Comparison of ENCODE assay signal across 28 mouse cellular contexts in the genomic region with DNA sequence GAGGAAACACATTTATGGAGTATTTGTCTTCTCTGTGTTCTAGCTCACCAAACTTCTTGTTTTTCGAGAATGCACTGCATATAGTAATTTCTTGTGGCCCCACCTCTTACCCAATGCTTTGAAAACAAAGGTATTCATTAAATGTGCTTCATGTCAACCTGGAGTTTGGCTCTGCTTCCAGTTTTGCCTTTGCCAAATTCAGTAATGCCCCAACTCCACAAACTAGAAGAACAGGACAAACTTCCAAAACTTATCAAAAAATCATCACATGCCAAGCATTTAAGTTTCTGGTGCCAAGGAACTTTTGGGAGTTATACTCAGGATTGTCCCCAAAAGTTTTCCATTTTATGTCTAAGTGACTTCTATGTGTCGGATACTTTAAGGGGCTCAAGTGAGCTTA. TPM values are rescaled to one million over a fixed set of nuclear protein-coding genes. Genes with fewer than 3 reads are reported as not detected.
"Had no signal": no experiment of that assay in that cellular context is flagged by ENCODE, and none has a peak within 500 bp of the region (broad histone marks: within the 10 kb centered on the region; RNA-seq: fewer than 3 reads in every experiment).

No protein-coding gene starts in this region.

- ATAC-seq: forebrain, embryonic 13.5 days; forebrain, embryonic 14.5 days; forebrain, embryonic 15.5 days; forebrain, embryonic 16.5 days; forebrain, postnatal 0 days had no signal

- DNase-seq: cerebellum, adult 2 months; cerebellum, adult 8-10 months; cerebellum, adult 9-10 months; cerebellum, adult 9-11 months; cerebellum, postnatal 10 days; cerebellum, postnatal 14 days; cerebellum, postnatal 25 days; cerebellum, postnatal 36 days; embryo, embryonic 11 days; forebrain, postnatal 0 days; gastrocnemius, adult 2 months; gastrocnemius, postnatal 10 days; gastrocnemius, postnatal 14 days; gastrocnemius, postnatal 25 days; gastrocnemius, postnatal 36 days; heart, adult 18-20 months; heart, adult 2 months had no signal

- H3K9me3 ChIP-seq: embryonic facial prominence, embryonic 10.5 days; embryonic facial prominence, embryonic 12.5 days; embryonic facial prominence, embryonic 13.5 days; embryonic facial prominence, embryonic 15.5 days; forebrain, embryonic 10.5 days; forebrain, embryonic 12.5 days; forebrain, embryonic 13.5 days; forebrain, embryonic 15.5 days had no signal

- H3K27ac ChIP-seq: embryonic facial prominence, embryonic 10.5 days; embryonic facial prominence, embryonic 12.5 days; embryonic facial prominence, embryonic 13.5 days; embryonic facial prominence, embryonic 15.5 days; forebrain, embryonic 10.5 days; forebrain, embryonic 12.5 days; forebrain, embryonic 13.5 days; forebrain, embryonic 15.5 days; gastrocnemius, adult 2 months; heart, adult 2 months had no signal

- H3K27me3 ChIP-seq: embryonic facial prominence, embryonic 12.5 days; embryonic facial prominence, embryonic 13.5 days; embryonic facial prominence, embryonic 15.5 days; forebrain, embryonic 12.5 days; forebrain, embryonic 13.5 days; forebrain, embryonic 15.5 days had no signal

- H3K36me3 ChIP-seq: embryonic facial prominence, embryonic 10.5 days; embryonic facial prominence, embryonic 12.5 days; embryonic facial prominence, embryonic 13.5 days; embryonic facial prominence, embryonic 15.5 days; forebrain, embryonic 10.5 days; forebrain, embryonic 12.5 days; forebrain, embryonic 15.5 days had no signal

- H3K4me2 ChIP-seq: embryonic facial prominence, embryonic 12.5 days; embryonic facial prominence, embryonic 13.5 days; embryonic facial prominence, embryonic 15.5 days; forebrain, embryonic 12.5 days; forebrain, embryonic 13.5 days; forebrain, embryonic 15.5 days had no signal

- H3K4me3 ChIP-seq: embryonic facial prominence, embryonic 10.5 days; embryonic facial prominence, embryonic 12.5 days; embryonic facial prominence, embryonic 13.5 days; embryonic facial prominence, embryonic 15.5 days; erythroblast, embryonic 14.5 days; forebrain, embryonic 10.5 days; forebrain, embryonic 12.5 days; forebrain, embryonic 13.5 days; forebrain, embryonic 15.5 days; gastrocnemius, adult 2 months; heart, adult 2 months had no signal

- H3K4me1 ChIP-seq: embryonic facial prominence, embryonic 10.5 days; embryonic facial prominence, embryonic 12.5 days; embryonic facial prominence, embryonic 13.5 days; embryonic facial prominence, embryonic 15.5 days; forebrain, embryonic 10.5 days; forebrain, embryonic 12.5 days; forebrain, embryonic 13.5 days; forebrain, embryonic 15.5 days had no signal

- H3K9ac ChIP-seq: embryonic facial prominence, embryonic 12.5 days; embryonic facial prominence, embryonic 13.5 days; embryonic facial prominence, embryonic 15.5 days; forebrain, embryonic 12.5 days; forebrain, embryonic 13.5 days; forebrain, embryonic 15.5 days; forebrain, postnatal 0 days had no signal

RNA-seq across cellular contexts. Expression of gene Fmnl2, which starts 35.4 kb away (rescaled TPM):
- polyA plus RNA-seq: erythroblast, embryonic 14.5 days had no signal
